Mouse (Mus musculus) lung, postnatal 36 days (tissue): ENCODE measurements around the gene Akap9.
"Not testable (repeated sequence)": the region's sequence is repeated elsewhere in the genome, so short reads cannot be mapped to it uniquely, and the experiment has no call there.

ENCODE experiments used
- DNase-seq: peaks from one replicate; pipeline ENCODE4 v3.0.0; 2022; ENCODE audit warnings: mixed read lengths

Akap9 gene

DNA sequence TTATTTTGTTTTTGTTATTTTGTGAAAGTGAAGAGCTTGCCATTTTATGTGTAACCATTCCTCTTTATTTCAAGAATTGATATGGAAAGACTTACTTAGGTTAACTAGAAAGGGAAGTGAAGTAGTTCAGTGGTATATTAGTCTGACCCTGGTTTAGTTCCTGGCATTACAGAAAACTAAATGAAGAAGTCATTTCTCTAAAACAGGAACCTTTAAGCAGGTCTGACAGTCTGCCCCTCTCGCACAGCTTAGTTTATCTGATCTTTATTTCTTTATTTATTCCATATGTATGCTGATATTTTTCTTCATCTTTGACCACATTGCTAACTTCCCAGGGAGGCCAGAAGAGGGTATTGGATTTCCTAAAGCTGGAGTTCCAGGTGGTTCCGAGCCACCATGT is 113.1 kb downstream of the Akap9 start:
- DNase-seq: no peak

DNA sequence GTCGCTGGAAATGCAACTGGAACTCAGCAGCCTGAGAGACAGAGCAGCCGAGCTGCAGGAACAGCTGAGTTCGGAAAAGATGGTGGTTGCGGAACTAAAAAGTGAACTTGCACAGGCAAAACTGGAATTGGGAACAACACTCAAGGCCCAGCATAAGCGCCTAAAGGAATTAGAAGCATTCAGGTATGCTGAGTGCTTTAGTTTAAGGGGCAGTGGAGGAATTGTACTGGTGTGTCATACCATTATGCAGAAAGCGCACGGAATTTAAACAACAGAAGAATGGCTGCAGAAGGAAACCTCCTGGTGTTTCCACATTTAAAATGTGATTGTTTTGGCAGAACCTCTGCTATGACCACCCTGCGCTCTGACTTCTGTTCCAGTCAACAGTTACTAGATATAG is 132.5 kb downstream of the Akap9 start:
- peak; percentile 23 for DNase-seq

DNA sequence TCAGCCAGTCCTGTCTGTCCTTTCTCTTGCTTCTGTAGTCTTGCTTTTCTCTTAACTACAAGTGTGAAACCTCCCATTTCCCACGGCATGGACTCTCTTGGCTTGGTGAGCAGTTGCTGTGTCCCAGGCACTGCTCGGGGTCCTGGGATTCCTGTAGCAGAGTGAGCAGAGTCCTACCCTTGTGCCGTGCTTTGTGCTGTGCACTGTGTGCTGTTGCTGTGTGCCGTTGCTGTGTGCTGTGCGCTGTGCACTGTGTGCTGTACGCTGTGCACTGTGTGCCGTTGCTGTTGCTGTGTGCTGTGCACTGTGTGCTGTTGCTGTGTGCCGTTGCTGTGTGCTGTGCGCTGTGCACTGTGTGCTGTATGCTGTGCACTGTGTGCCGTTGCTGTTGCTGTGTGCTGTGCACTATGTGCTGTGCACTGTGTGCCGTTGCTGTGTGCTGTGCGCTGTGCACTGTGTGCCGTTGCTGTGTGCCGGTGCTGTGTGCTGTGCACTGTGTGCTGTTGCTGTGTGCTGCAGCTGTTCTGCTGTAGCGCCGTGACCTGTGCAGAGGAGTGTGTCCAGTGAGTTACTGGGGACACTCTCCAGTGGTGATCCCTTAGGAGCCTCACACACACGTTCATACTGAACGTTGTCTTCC is 138.7 kb downstream of the Akap9 start:
- DNase-seq: no peak

DNA sequence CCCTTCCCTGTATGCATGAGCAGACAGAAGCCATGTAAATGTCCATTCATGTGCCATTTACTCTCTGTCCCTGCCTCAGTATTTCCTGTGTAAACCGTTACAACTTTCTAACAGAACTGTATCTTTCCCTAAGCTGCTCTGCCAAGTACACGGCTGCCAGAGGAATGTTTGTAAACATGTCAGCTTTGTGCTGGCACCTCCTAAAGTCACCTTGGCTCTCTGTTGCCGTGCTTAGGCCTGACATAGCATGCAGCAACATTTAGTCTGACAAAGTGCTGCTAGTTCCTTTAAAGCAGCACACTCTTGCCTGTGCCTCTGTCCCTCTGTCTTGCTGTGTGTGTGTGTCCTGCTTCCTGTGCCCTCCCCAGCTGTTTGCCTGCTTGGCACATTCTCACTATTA is 139.3 kb downstream of the Akap9 start:
- peak; percentile 11 for DNase-seq

DNA sequence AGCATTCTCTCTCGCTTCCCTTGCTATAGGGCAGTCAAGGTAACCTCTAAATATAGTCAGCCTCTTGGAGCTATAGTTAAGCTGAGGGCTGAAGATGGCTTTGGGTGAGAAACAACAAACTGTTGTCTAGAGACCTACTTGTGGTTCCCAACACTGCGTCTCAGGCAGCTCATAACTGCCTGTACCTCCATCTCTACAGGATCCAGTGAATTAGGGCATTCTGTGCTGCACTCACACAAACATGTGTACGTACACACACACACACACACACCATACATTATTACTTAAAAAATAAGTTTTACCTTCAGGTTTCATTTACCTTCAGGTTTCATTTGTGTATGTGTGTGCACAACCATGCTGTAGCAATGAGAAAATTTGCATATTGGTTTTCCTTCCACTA is 151.2 kb downstream of the Akap9 start:
- no peak for DNase-seq

- DNase-seq: no peak
Measured at GRCm38 (mm10) chr5:4080861-4081260, 153.0 kb downstream of the Akap9 start.

DNA sequence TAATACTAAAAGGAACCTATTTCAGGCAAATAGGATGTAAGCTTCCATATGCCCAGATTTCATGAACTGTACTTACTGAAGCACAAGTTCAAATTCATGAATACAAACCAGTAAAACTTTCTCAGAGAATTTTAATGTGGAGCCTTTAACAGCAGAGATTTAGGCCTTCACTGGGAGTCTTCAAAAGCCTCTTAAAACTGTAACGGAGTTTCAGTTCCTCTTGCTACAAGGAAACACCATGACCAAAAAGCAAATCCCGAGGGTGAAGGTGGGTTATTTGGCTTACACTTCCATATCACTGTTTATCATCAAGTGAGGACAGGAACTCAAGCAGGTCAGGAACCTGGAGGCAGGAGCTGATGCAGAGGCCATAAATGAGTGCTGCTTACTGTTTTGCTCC is 153.7 kb downstream of the Akap9 start:
- no peak for DNase-seq

GRCm38 (mm10) chr5:4084948-4085347 is 157.1 kb downstream of the Akap9 start:
- DNase-seq: no peak

DNA sequence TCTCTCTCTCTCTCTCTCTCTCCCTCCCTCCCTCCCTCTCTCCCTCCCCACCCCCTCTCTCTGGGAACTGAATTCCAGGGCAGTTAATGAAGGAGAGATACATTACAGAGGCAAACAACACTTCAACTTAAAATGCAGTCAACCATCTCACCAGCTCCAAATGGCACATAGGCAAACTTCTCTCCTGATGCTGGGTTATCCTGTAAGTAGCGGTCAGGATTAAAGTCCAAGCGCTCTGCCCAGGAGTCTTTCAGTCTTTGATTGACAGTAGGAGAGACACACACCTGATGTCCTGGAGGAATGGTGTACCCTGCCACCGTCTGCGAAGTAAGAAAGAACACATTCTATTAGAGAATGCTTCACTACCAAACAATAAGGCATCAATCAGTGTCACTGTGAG is 158.5 kb downstream of the Akap9 start:
- no peak for DNase-seq

DNA sequence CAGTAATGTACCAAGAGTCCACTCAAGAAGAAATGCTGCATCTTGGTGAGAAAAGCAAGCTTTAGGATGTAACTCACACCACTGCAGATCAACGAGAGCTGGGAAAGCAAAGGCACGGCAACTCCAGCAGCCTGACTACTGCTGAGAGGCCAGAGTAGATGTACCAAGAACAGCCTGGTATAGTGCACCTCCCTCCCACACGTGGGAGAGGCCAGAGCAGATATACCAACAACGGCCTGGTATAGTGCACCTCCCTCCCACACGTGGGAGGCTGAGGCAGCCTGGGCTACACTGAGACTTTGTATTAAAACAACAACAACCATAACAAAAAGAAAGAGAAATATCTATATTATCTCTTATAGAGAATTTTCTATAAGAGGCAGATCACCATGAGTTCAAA is 160.3 kb downstream of the Akap9 start:
- no peak for DNase-seq

GRCm38 (mm10) chr5:4094471-4094870 is 166.6 kb downstream of the Akap9 start:
- DNase-seq: no peak

DNA sequence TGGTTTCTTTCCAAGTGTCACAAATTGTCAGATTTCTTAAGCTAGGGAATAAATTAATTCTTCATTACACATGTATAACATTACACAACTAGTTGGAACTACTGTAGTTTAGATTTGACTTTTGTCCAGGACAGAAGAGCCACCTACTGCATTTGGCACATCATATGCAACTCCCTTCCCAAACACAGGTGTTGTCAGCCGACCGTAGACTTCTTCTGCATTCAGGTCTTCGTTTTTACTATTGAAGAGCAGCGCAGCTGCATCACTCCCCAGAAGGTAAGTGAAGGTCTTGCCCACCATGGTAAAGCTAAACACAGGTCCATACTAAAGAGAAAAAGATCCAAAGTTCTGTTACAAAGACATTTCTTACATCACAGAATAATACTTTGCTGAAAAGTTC is 173.2 kb downstream of the Akap9 start:
- DNase-seq: no peak

DNA sequence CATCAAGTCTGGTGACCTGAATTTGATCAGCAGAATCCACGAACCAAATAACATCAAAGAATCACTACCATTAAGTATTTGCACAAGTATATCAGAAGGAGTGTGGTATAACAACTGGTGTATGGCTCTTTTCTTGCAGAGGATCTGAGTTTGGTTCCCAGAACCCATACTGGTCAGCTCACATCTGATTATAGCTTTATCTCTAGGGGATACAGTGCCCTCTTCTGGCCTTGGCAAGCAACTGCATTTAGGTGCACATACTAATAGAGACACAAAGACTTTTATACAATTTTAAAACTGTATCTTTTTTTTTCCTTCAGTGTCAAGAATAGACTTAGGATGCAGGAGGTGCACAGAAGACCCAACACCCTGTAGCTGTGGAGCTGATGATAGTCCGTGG is 173.9 kb downstream of the Akap9 start:
- DNase-seq: no peak

- DNase-seq: no peak
Measured at GRCm38 (mm10) chr5:4103626-4104340, 175.9 kb downstream of the Akap9 start.

- DNase-seq: peak; percentile 91
Measured at GRCm38 (mm10) chr5:4104341-4105040, 176.6 kb downstream of the Akap9 start, which contains the start of gene Cyp51. Gene Cyp51, minus strand, starts transcription at chr5:4104746.

DNA sequence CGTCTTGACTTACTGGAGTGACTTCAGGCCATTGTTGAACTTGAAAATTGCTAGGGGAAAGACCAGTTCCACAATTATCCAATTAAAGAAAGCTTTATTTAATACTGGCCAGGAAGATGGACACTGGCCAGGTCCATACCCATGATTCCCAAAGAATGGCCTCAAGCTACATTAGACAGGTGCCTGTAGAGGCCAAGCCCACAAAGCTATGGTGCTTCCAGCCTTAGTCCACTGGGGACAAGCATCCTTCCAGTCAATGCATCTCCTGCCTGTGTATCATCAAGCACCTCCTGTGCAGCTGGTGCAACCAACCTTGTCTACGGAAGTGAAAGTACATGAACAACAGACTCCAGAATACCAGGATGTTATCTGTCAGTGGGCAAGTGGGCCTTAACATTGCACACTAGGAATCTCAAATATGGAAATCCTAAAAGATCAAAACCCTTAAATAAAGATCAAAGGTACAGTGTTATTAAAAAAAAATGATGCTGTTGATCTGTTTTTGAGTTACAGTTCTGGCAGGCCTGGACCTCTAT is 177.9 kb downstream of the Akap9 start:
- peak; percentile 2 for DNase-seq

DNA sequence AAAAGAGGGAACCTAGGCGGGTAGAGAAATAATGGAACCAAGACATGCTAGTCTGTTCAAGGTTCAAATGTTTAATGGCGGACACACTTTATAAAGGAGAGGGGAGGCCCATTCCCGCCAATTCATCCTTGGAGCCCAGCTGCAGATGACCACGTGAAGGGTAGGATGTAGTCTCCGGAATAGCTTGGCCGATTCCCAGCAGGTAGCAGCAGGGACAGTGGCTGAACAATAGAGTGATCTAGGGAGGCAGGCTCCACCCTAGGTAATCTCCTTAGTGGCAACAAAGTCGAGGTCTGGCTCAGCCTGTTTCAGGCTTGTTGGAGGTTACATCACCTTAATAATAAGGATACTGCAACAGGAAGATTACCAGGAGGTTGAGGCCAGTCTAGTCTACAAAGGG is 179.2 kb downstream of the Akap9 start:
- not testable (repeated sequence) for DNase-seq

GRCm38 (mm10) chr5:4112570-4113098 is 184.8 kb downstream of the Akap9 start:
- DNase-seq: no peak
